Mouse (Mus musculus) testis, adult 2 months (tissue): ENCODE data around the gene Fkrp.

Experiments used
- CTCF ChIP-seq: fragments of 200-500 bp; IDR thresholded peaks from 2 replicates; pipeline ENCODE4 v1.5.1; 2012; ENCODE audit warnings: low read depth, mild to moderate bottlenecking, inconsistent platforms, low read length, moderate library complexity; ENCODE audit not compliant: control insufficient read depth, insufficient read depth, insufficient replicate concordance
- POLR2A ChIP-seq: fragments of 200-500 bp; IDR thresholded peaks from 2 replicates; pipeline ENCODE4 v1.6.1; 2012; ENCODE audit warnings: low read depth, mild to moderate bottlenecking, inconsistent platforms, low read length, moderate library complexity; ENCODE audit not compliant: control insufficient read depth

- TF ChIP-seq POLR2A (no peak), CTCF (no peak)
Observed at GRCm38 (mm10) chr7:16793010-16793725, 23.4 kb downstream of the Fkrp start.
